Mouse (Mus musculus): ENCODE measurements around the gene Gm36079. TPM values are rescaled to one million over a fixed set of nuclear protein-coding genes. Genes with fewer than 3 reads are reported as not detected.

Gene Gm36079
- polyA plus RNA-seq, 1 experiment from 2014 or later = not detected

Other genes starting within 250 kb of the Gm36079 start
- gene Zfp131, start 236.1 kb downstream of the Gm36079 start, polyA plus RNA-seq (2014; fragmentation: Nextera tagmentation; extraction: Ambion mirVana) = 23.5 and 28.3 TPM in 2 replicates
- gene AF067063, start 196.8 kb downstream of the Gm36079 start, polyA plus RNA-seq (2014; fragmentation: Nextera tagmentation; extraction: Ambion mirVana) = not detected in 2 replicates
- gene D13Ertd608e, start 191.0 kb downstream of the Gm36079 start, polyA plus RNA-seq (2014; fragmentation: Nextera tagmentation; extraction: Ambion mirVana) = not detected in 2 replicates
- not detected in 2 replicates for gene Tcstv1, start 132.2 kb downstream of the Gm36079 start, polyA plus RNA-seq (2014; fragmentation: Nextera tagmentation; extraction: Ambion mirVana)
- not detected in 2 replicates for gene Gm21761, start 97.7 kb downstream of the Gm36079 start, polyA plus RNA-seq (2014; fragmentation: Nextera tagmentation; extraction: Ambion mirVana)
- gene B020031M17Rik, start 76.2 kb downstream of the Gm36079 start, polyA plus RNA-seq (2014; fragmentation: Nextera tagmentation; extraction: Ambion mirVana) = not detected in 2 replicates
- gene Gm21188, start 25.2 kb upstream of the Gm36079 start, polyA plus RNA-seq (2014; fragmentation: Nextera tagmentation; extraction: Ambion mirVana) = not detected in 2 replicates
- gene Gm20767, start 113.2 kb upstream of the Gm36079 start, polyA plus RNA-seq (2014; fragmentation: Nextera tagmentation; extraction: Ambion mirVana) = not detected in 2 replicates
- gene Gm21818, start 145.4 kb upstream of the Gm36079 start, polyA plus RNA-seq (2014; fragmentation: Nextera tagmentation; extraction: Ambion mirVana) = not detected in 2 replicates
- not detected in 2 replicates for gene Gm21762, start 188.9 kb upstream of the Gm36079 start, polyA plus RNA-seq (2014; fragmentation: Nextera tagmentation; extraction: Ambion mirVana)
- gene Gm21731, start 212.1 kb upstream of the Gm36079 start, polyA plus RNA-seq (2014; fragmentation: Nextera tagmentation; extraction: Ambion mirVana) = not detected in 2 replicates
- not detected in 2 replicates for gene AF067061, start 236.1 kb upstream of the Gm36079 start, polyA plus RNA-seq (2014; fragmentation: Nextera tagmentation; extraction: Ambion mirVana)